Mouse (Mus musculus): Measurements from ENCODE around the gene Mgat5. TPM values are rescaled to one million over a fixed set of nuclear protein-coding genes. Genes with fewer than 3 reads are reported as not detected.
A peak's percentile ranks its signal among the peaks of the same experiment; 100 is the strongest.

The Mgat5 gene
- polyA plus RNA-seq, 1 experiment from 2014 or later = 5.9 TPM

- no peaks in the 10 kb centered on the region for H3K4me1 ChIP-seq (replicated peaks)
- no peaks in the 10 kb centered on the region for H3K36me3 ChIP-seq
- no peaks in the 10 kb centered on the region for H3K9me3 ChIP-seq
- H3K4me2 ChIP-seq (replicated peaks) = no peak overlapping the region
- no peak overlapping the region for H3K27ac ChIP-seq
- H3K9ac ChIP-seq = no peak overlapping the region
- 89% methylated on average over 10 of the region's 10 CpGs for WGBS
- no peaks in the 10 kb centered on the region for H3K27me3 ChIP-seq (replicated peaks)
- no peak for ATAC-seq
- H3K4me3 ChIP-seq (replicated peaks) = no peak overlapping the region
Observed at GRCm38 (mm10) chr1:127337740-127338139, 132.9 kb downstream of the Mgat5 start.

GRCm38 (mm10) chr1:127338833-127339487, 134.1 kb downstream of the Mgat5 start:
- Histone ChIP-seq H3K27me3 (replicated peaks) (no peaks in the 10 kb centered on the region), H3K27ac (no peak overlapping the region), H3K4me3 (replicated peaks) (no peak overlapping the region), H3K9ac (no peak overlapping the region), H3K9me3 (no peaks in the 10 kb centered on the region), H3K4me1 (replicated peaks) (no peaks in the 10 kb centered on the region), H3K36me3 (no peaks in the 10 kb centered on the region), H3K4me2 (replicated peaks) (no peak overlapping the region)
- ATAC-seq = no peak
- WGBS = 64% methylated on average over 9 of the region's 9 CpGs

- Histone ChIP-seq H3K9ac (no peak overlapping the region), H3K4me3 (replicated peaks) (no peak overlapping the region)
- no peak for ATAC-seq
Observed at GRCm38 (mm10) chr1:127340296-127340695, 135.5 kb downstream of the Mgat5 start.

GRCm38 (mm10) chr1:127344913-127345312, 140.1 kb downstream of the Mgat5 start:
- Histone ChIP-seq H3K4me2 (replicated peaks) (no peak overlapping the region), H3K36me3 (no peaks in the 10 kb centered on the region), H3K4me3 (replicated peaks) (no peak overlapping the region), H3K4me1 (replicated peaks) (no peaks in the 10 kb centered on the region), H3K9me3 (no peaks in the 10 kb centered on the region), H3K9ac (no peak overlapping the region), H3K27ac (no peak overlapping the region), H3K27me3 (replicated peaks) (no peaks in the 10 kb centered on the region)
- no peak for ATAC-seq
- 56% methylated on average over 9 of the region's 9 CpGs for WGBS

More at GRCm38 (mm10) chr1:127340296-127340695, 135.5 kb downstream of the Mgat5 start:
- Histone ChIP-seq H3K4me1 (replicated peaks) (no peaks in the 10 kb centered on the region), H3K27me3 (replicated peaks) (no peaks in the 10 kb centered on the region), H3K27ac (no peak overlapping the region), H3K36me3 (no peaks in the 10 kb centered on the region), H3K9me3 (no peaks in the 10 kb centered on the region), H3K4me2 (replicated peaks) (no peak overlapping the region)
- WGBS = 94% methylated on average over 9 of the region's 9 CpGs

- Histone ChIP-seq H3K4me3 (replicated peaks) (no peak overlapping the region), H3K27me3 (replicated peaks) (no peaks in the 10 kb centered on the region), H3K9ac (no peak overlapping the region), H3K27ac (no peak overlapping the region), H3K36me3 (no peaks in the 10 kb centered on the region), H3K4me1 (replicated peaks) (no peaks in the 10 kb centered on the region), H3K9me3 (no peaks in the 10 kb centered on the region), H3K4me2 (replicated peaks) (no peak overlapping the region)
- no peak for ATAC-seq
- WGBS = 76% methylated on average over 3 of the region's 3 CpGs
Observed at GRCm38 (mm10) chr1:127346596-127347139, 141.9 kb downstream of the Mgat5 start.

GRCm38 (mm10) chr1:127347878-127348620, 143.2 kb downstream of the Mgat5 start:
- H3K4me3 ChIP-seq (replicated peaks) = no peak overlapping the region
- H3K9me3 ChIP-seq = no peaks in the 10 kb centered on the region
- no peak overlapping the region for H3K9ac ChIP-seq
- no peak overlapping the region for H3K4me2 ChIP-seq (replicated peaks)
- H3K27ac ChIP-seq = no peak overlapping the region
- 92% methylated on average over 3 of the region's 3 CpGs for WGBS
- no peak for ATAC-seq
- H3K4me1 ChIP-seq (replicated peaks) = 0 out of 2 replicates have a peak, but pooled peaks cover 7% of the 10 kb centered on the region
- H3K27me3 ChIP-seq (replicated peaks) = no peaks in the 10 kb centered on the region
- H3K36me3 ChIP-seq = no peaks in the 10 kb centered on the region

GRCm38 (mm10) chr1:127348642-127349341, 144.0 kb downstream of the Mgat5 start:
- peaks cover 7% of the 10 kb centered on the region; the same call in 1 of the 2 replicates for H3K4me1 ChIP-seq (replicated peaks)
- no peak overlapping the region for H3K9ac ChIP-seq
- ATAC-seq = no peak
- no peaks in the 10 kb centered on the region for H3K27me3 ChIP-seq (replicated peaks)
- H3K4me3 ChIP-seq (replicated peaks) = no peak overlapping the region
- no peak overlapping the region for H3K4me2 ChIP-seq (replicated peaks)
- 67% methylated on average over 9 of the region's 9 CpGs for WGBS
- H3K9me3 ChIP-seq = no peaks in the 10 kb centered on the region
- no peaks in the 10 kb centered on the region for H3K36me3 ChIP-seq
- no peak overlapping the region for H3K27ac ChIP-seq

GRCm38 (mm10) chr1:127351380-127352057, 146.7 kb downstream of the Mgat5 start:
- no peaks in the 10 kb centered on the region for H3K27me3 ChIP-seq (replicated peaks)
- no peak overlapping the region; the same call in 1 of the 2 replicates for H3K27ac ChIP-seq

GRCm38 (mm10) chr1:127352131-127352793, 147.4 kb downstream of the Mgat5 start:
- H3K36me3 ChIP-seq = no peaks in the 10 kb centered on the region
- H3K4me3 ChIP-seq (replicated peaks) = no peak overlapping the region
- H3K9ac ChIP-seq = no peak overlapping the region
- H3K27ac ChIP-seq = peak overlapping the region; percentile 52; the same call in 1 of the 2 replicates
- H3K9me3 ChIP-seq = no peaks in the 10 kb centered on the region
- H3K27me3 ChIP-seq (replicated peaks) = no peaks in the 10 kb centered on the region
- H3K4me1 ChIP-seq (replicated peaks) = peaks cover 7% of the 10 kb centered on the region
- 62% methylated on average over 4 of the region's 4 CpGs for WGBS
- ATAC-seq = peak; percentile 70
- no peak overlapping the region for H3K4me2 ChIP-seq (replicated peaks)

More at GRCm38 (mm10) chr1:127351380-127352057, 146.7 kb downstream of the Mgat5 start:
- 0 out of 2 replicates have a peak, but pooled peaks have one; percentile 2 for ATAC-seq
- 92% methylated on average over 12 of the region's 12 CpGs for WGBS
- Histone ChIP-seq H3K36me3 (no peaks in the 10 kb centered on the region), H3K4me3 (replicated peaks) (no peak overlapping the region), H3K9me3 (no peaks in the 10 kb centered on the region), H3K9ac (no peak overlapping the region), H3K4me2 (replicated peaks) (no peak overlapping the region), H3K4me1 (replicated peaks) (peaks cover 7% of the 10 kb centered on the region)

GRCm38 (mm10) chr1:127353408-127353807, 148.6 kb downstream of the Mgat5 start:
- H3K4me2 ChIP-seq (replicated peaks) = no peak overlapping the region
- H3K9me3 ChIP-seq = no peaks in the 10 kb centered on the region
- no peaks in the 10 kb centered on the region for H3K27me3 ChIP-seq (replicated peaks)
- 73% methylated on average over 9 of the region's 9 CpGs for WGBS
- no peak overlapping the region for H3K27ac ChIP-seq
- ATAC-seq = no peak
- no peak overlapping the region for H3K9ac ChIP-seq
- no peaks in the 10 kb centered on the region for H3K36me3 ChIP-seq
- H3K4me1 ChIP-seq (replicated peaks) = peaks cover 7% of the 10 kb centered on the region
- H3K4me3 ChIP-seq (replicated peaks) = no peak overlapping the region

- no peaks in the 10 kb centered on the region for H3K36me3 ChIP-seq
- H3K27ac ChIP-seq = no peak overlapping the region
- ATAC-seq = no peak
- no peaks in the 10 kb centered on the region for H3K27me3 ChIP-seq (replicated peaks)
- H3K4me1 ChIP-seq (replicated peaks) = peaks cover 7% of the 10 kb centered on the region
- no peak overlapping the region for H3K4me2 ChIP-seq (replicated peaks)
- no peak overlapping the region for H3K9ac ChIP-seq
- 87% methylated on average over 5 of the region's 5 CpGs for WGBS
- H3K9me3 ChIP-seq = no peaks in the 10 kb centered on the region
- no peak overlapping the region for H3K4me3 ChIP-seq (replicated peaks)
Observed at GRCm38 (mm10) chr1:127354152-127354551, 149.3 kb downstream of the Mgat5 start.

All from intestine, embryonic 15.5 days (tissue).